Mouse (Mus musculus) midbrain, embryonic 14.5 days (tissue): ENCODE data around the gene Tom1l2. TPM values are rescaled to one million over a fixed set of nuclear protein-coding genes. Genes with fewer than 3 reads are reported as not detected.
A peak's percentile ranks its signal among the peaks of the same experiment; 100 is the strongest.

Experiments
- ATAC-seq: fragments of 200-750 bp; cut with Nextera tagmentation; 2 replicates; pipeline ENCODE4 v1.8.0; 2017; ENCODE audit warnings: moderate number of reproducible peaks, moderate library complexity; ENCODE audit not compliant: low FRiP score, low TSS enrichment
- DNase-seq: peaks from one replicate; pipeline ENCODE4 v3.0.0-alpha.2; 2015
- H3K27ac ChIP-seq: fragments of 300-500 bp; sonication (generic); replicated peaks from 2 replicates; pipeline ENCODE4 v1.5.1; 2014; ENCODE audit warnings: mild to moderate bottlenecking, low read depth, low read length, moderate library complexity
- H3K27me3 ChIP-seq: fragments of 300-500 bp; sonication (generic); 2 replicates; pipeline ENCODE4 v1.6.1; 2014; ENCODE audit warnings: low read length, control low read depth, mixed read lengths; ENCODE audit not compliant: control insufficient read depth, insufficient read depth
- H3K36me3 ChIP-seq: fragments of 300-500 bp; sonication (generic); 2 replicates; pipeline ENCODE4 v1.6.1; 2014; ENCODE audit warnings: low read length, control low read depth; ENCODE audit not compliant: control insufficient read depth, insufficient read depth
- H3K4me1 ChIP-seq: fragments of 300-500 bp; sonication (generic); 2 replicates; pipeline ENCODE4 v1.6.1; 2014; ENCODE audit warnings: mild to moderate bottlenecking, antibody characterized with exemption, low read length, control low read depth; ENCODE audit not compliant: control insufficient read depth, insufficient read depth
- H3K4me2 ChIP-seq: fragments of 300-500 bp; sonication (generic); 2 replicates; pipeline ENCODE4 v1.6.1; 2014; ENCODE audit warnings: mild to moderate bottlenecking, low read length, moderate library complexity
- H3K4me3 ChIP-seq: fragments of 300-500 bp; sonication (generic); replicated peaks from 2 replicates; pipeline ENCODE4 v1.5.1; 2014; ENCODE audit warnings: low read depth, low read length
- H3K9ac ChIP-seq: fragments of 300-500 bp; sonication (generic); replicated peaks from 2 replicates; pipeline ENCODE4 v1.6.1; 2014; ENCODE audit warnings: mild to moderate bottlenecking, low read length, moderate library complexity
- H3K9me3 ChIP-seq: fragments of 300-500 bp; sonication (generic); 2 replicates; pipeline ENCODE4 v1.6.1; 2016; ENCODE audit warnings: low read length, control low read depth, mixed read lengths; ENCODE audit not compliant: control insufficient read depth
- WGBS: fragments of 180-500 bp; shearing (Covaris S2); extraction: QIAGEN DNeasy Blood & Tissue Kit; methylation state at CpG from one replicate; pipeline ENCODE4 v1.1.7; 2014; 5-methylcytosine and 5-hydroxymethylcytosine counted together
- polyA plus RNA-seq: library from polyadenylated mRNA; unstranded; fragments of >200 nt; fragmentation: Nextera tagmentation; extraction: Ambion mirVana; gene quantifications from 2 replicates; pipeline ENCODE4 v1.2.1, GENCODE M21; 2014

The Tom1l2 gene
- polyA plus RNA-seq, 1 experiment from 2014 or later, result 48.5 TPM

GRCm38 (mm10) chr11:60248596-60249404, 103.9 kb downstream of the Tom1l2 start:
- Histone ChIP-seq H3K4me2 (no peak overlapping the region), H3K27me3 (no peaks in the 10 kb centered on the region), H3K4me3 (no peak overlapping the region), H3K36me3 (peaks cover 32% of the 10 kb centered on the region), H3K4me1 (peaks cover 10% of the 10 kb centered on the region; the same call in 1 of the 2 replicates), H3K9ac (no peak overlapping the region), H3K9me3 (no peaks in the 10 kb centered on the region), H3K27ac (peak overlapping the region; percentile 70)
- ATAC-seq (no peak), DNase-seq (peak; percentile 51)
- WGBS, result 38% methylated on average over 13 of the region's 13 CpGs

GRCm38 (mm10) chr11:60247753-60248550, 104.8 kb downstream of the Tom1l2 start:
- Histone ChIP-seq H3K4me3 (no peak overlapping the region), H3K27ac (peak overlapping the region; percentile 70), H3K9ac (no peak overlapping the region), H3K36me3 (peaks cover 24% of the 10 kb centered on the region), H3K27me3 (no peaks in the 10 kb centered on the region), H3K9me3 (no peaks in the 10 kb centered on the region), H3K4me2 (no peak overlapping the region), H3K4me1 (peaks cover 10% of the 10 kb centered on the region; the same call in 1 of the 2 replicates)
- no peak for DNase-seq
- ATAC-seq, result no peak
- 52% methylated on average over 5 of the region's 5 CpGs for WGBS

GRCm38 (mm10) chr11:60246077-60246476, 106.6 kb downstream of the Tom1l2 start:
- no peaks in the 10 kb centered on the region for H3K27me3 ChIP-seq
- peaks cover 10% of the 10 kb centered on the region; the same call in 1 of the 2 replicates for H3K4me1 ChIP-seq
- 0 out of 2 replicates have a peak overlapping the region, but pooled peaks have one; percentile 14 for H3K27ac ChIP-seq
- H3K9me3 ChIP-seq, result no peaks in the 10 kb centered on the region
- H3K4me2 ChIP-seq, result no peak overlapping the region
- ATAC-seq, result no peak
- DNase-seq, result no peak
- peaks cover 31% of the 10 kb centered on the region for H3K36me3 ChIP-seq
- no peak overlapping the region for H3K9ac ChIP-seq
- H3K4me3 ChIP-seq, result no peak overlapping the region

- peaks cover 42% of the 10 kb centered on the region for H3K36me3 ChIP-seq
- 69% methylated on average over 11 of the region's 11 CpGs for WGBS
- no peak overlapping the region for H3K27ac ChIP-seq
- ATAC-seq, result no peak
- H3K4me2 ChIP-seq, result no peak overlapping the region
- H3K27me3 ChIP-seq, result no peaks in the 10 kb centered on the region
- H3K4me3 ChIP-seq, result no peak overlapping the region
- H3K9me3 ChIP-seq, result no peaks in the 10 kb centered on the region
- H3K4me1 ChIP-seq, result peaks cover 10% of the 10 kb centered on the region; the same call in 1 of the 2 replicates
- no peak overlapping the region for H3K9ac ChIP-seq
- no peak for DNase-seq
These were observed 108.1 kb downstream of the Tom1l2 start for GRCm38 (mm10) chr11:60244503-60245143.

GRCm38 (mm10) chr11:60240509-60240908, 112.2 kb downstream of the Tom1l2 start:
- no peak overlapping the region for H3K9ac ChIP-seq
- H3K36me3 ChIP-seq, result peaks cover 56% of the 10 kb centered on the region
- ATAC-seq (no peak), DNase-seq (no peak)
- no peaks in the 10 kb centered on the region for H3K9me3 ChIP-seq
- H3K4me1 ChIP-seq, result no peaks in the 10 kb centered on the region
- H3K27me3 ChIP-seq, result no peaks in the 10 kb centered on the region
- H3K27ac ChIP-seq, result no peak overlapping the region
- H3K4me2 ChIP-seq, result no peak overlapping the region
- WGBS, result 92% methylated on average over 4 of the region's 4 CpGs
- H3K4me3 ChIP-seq, result no peak overlapping the region

GRCm38 (mm10) chr11:60235351-60235750, 117.4 kb downstream of the Tom1l2 start:
- no peak overlapping the region for H3K9ac ChIP-seq
- H3K27me3 ChIP-seq, result no peaks in the 10 kb centered on the region
- WGBS, result 89% methylated on average over 5 of the region's 5 CpGs
- no peaks in the 10 kb centered on the region for H3K9me3 ChIP-seq
- H3K27ac ChIP-seq, result no peak overlapping the region
- no peaks in the 10 kb centered on the region for H3K4me1 ChIP-seq
- ATAC-seq (no peak), DNase-seq (no peak)
- H3K36me3 ChIP-seq, result peaks cover 25% of the 10 kb centered on the region
- no peak overlapping the region for H3K4me3 ChIP-seq
- H3K4me2 ChIP-seq, result no peak overlapping the region

GRCm38 (mm10) chr11:60233235-60233634, 119.5 kb downstream of the Tom1l2 start:
- no peak for ATAC-seq
- peak overlapping the region; percentile 63 for H3K27ac ChIP-seq

GRCm38 (mm10) chr11:60232441-60233058, 120.2 kb downstream of the Tom1l2 start:
- 81% methylated on average over 14 of the region's 14 CpGs for WGBS

More at GRCm38 (mm10) chr11:60233235-60233634, 119.5 kb downstream of the Tom1l2 start:
- Histone ChIP-seq H3K9me3 (no peaks in the 10 kb centered on the region), H3K9ac (no peak overlapping the region), H3K4me3 (no peak overlapping the region), H3K4me1 (no peaks in the 10 kb centered on the region), H3K36me3 (peaks cover 31% of the 10 kb centered on the region), H3K4me2 (no peak overlapping the region), H3K27me3 (no peaks in the 10 kb centered on the region)
- no peak for DNase-seq
- 58% methylated on average over 8 of the region's 8 CpGs for WGBS

More at GRCm38 (mm10) chr11:60232441-60233058, 120.2 kb downstream of the Tom1l2 start:
- Histone ChIP-seq H3K4me1 (no peaks in the 10 kb centered on the region), H3K9me3 (no peaks in the 10 kb centered on the region), H3K9ac (no peak overlapping the region), H3K27me3 (no peaks in the 10 kb centered on the region), H3K4me3 (no peak overlapping the region), H3K27ac (no peak overlapping the region), H3K36me3 (peaks cover 32% of the 10 kb centered on the region), H3K4me2 (no peak overlapping the region)
- DNase-seq (no peak), ATAC-seq (no peak)
